Mouse (Mus musculus) monocyte, adult 2 months (primary cell): ENCODE measurements around the gene Sept9.
A peak's percentile ranks its signal among the peaks of the same experiment; 100 is the strongest.

Source experiments
- DNase-seq, 2 experiments: peaks; one replicate each; pipeline ENCODE4 v3.0.0; 2022; ENCODE audit warnings: low spot score in 2 of 2, low read depth in 1 of 2

Gene Sept9

GRCm38 (mm10) chr11:117343800-117344199 lies 144.3 kb downstream of the Sept9 start:
- DNase-seq, result no peak

- DNase-seq, result no peak
Observed at GRCm38 (mm10) chr11:117344339-117345021, 145.0 kb downstream of the Sept9 start.

- no peak for DNase-seq
Observed at GRCm38 (mm10) chr11:117345022-117345765, 145.7 kb downstream of the Sept9 start.

GRCm38 (mm10) chr11:117347256-117347655 lies 147.8 kb downstream of the Sept9 start:
- no peak for DNase-seq

GRCm38 (mm10) chr11:117348429-117349103 lies 149.1 kb downstream of the Sept9 start:
- no peak for DNase-seq

GRCm38 (mm10) chr11:117349429-117350363 lies 150.2 kb downstream of the Sept9 start:
- DNase-seq, result no peak

- DNase-seq, result no peak
Observed at GRCm38 (mm10) chr11:117350462-117351222, 151.2 kb downstream of the Sept9 start.

GRCm38 (mm10) chr11:117353126-117353525 lies 153.7 kb downstream of the Sept9 start:
- DNase-seq, result no peak

GRCm38 (mm10) chr11:117354107-117354506 lies 154.6 kb downstream of the Sept9 start:
- no peak for DNase-seq

GRCm38 (mm10) chr11:117356937-117357336 lies 157.5 kb downstream of the Sept9 start:
- no peak for DNase-seq

- peak; percentile 62 to 82 for DNase-seq
Observed at GRCm38 (mm10) chr11:117357916-117358639, 158.6 kb downstream of the Sept9 start.

GRCm38 (mm10) chr11:117359161-117359560 lies 159.7 kb downstream of the Sept9 start:
- no peak for DNase-seq

- peak in 1 of 2 experiments; percentile 56 for DNase-seq
Observed at GRCm38 (mm10) chr11:117359870-117360269, 160.4 kb downstream of the Sept9 start.

GRCm38 (mm10) chr11:117360561-117360960 lies 161.1 kb downstream of the Sept9 start:
- DNase-seq, result no peak

- no peak for DNase-seq
Observed at GRCm38 (mm10) chr11:117362307-117362706, 162.8 kb downstream of the Sept9 start.

GRCm38 (mm10) chr11:117363918-117364317 lies 164.5 kb downstream of the Sept9 start:
- no peak for DNase-seq

- no peak for DNase-seq
Observed at GRCm38 (mm10) chr11:117366426-117366825, 167.0 kb downstream of the Sept9 start.

GRCm38 (mm10) chr11:117366861-117367357 lies 167.4 kb downstream of the Sept9 start:
- DNase-seq, result no peak

- no peak for DNase-seq
Observed at GRCm38 (mm10) chr11:117367937-117368336, 168.5 kb downstream of the Sept9 start.
